Mouse (Mus musculus): ENCODE data around the gene Itpr1. TPM values are rescaled to one million over a fixed set of nuclear protein-coding genes. Genes with fewer than 3 reads are reported as not detected.

Itpr1 gene
- total RNA-seq, 2 experiments from 2014 or later, result 17.0 to 18.8 TPM

DNA sequence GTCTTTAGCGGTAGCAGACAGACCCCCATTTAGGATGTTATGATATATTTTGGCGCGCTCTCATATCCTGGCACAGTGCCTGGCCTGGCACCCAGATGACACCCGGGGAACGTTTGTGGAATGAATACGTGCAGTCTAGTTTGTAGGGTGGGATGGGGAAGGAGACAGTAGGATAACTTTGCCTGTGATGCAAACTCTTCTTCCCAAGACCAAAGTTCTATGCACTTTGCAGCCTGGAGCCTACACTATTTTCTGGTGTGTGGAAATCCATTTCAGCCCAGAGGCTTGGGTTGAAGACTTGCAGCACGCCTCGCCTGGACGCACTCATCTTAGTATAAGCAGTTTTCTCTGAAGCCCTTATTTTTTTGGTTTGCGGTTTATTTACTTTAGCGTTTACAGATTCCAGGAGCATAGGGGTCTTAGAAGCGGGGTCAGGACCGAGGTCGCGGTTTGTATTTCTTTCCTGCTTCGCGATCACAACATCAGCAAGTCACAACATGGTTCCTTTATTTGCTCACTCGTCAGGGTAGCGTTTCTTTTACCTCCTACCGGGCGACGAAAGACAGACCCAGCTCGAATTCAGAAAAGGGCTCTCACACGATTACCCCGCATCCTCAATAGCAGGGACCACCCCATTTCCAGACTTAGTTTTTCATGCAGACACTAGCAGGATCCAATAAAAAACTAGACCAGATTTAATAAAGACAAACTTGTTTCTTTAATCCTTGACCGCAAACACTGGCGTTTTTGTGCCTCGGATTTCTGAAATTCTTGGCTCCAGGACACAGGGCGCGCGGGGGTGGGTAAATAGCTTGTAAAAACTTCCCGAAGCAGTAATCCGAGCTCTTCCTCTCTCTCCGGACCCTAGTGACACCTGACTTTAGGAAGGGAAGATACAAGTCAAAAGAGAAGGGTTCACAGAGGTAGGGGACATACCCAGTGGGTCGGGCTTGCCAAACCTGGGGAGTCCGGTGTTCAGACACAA is 708 bp upstream of the Itpr1 start:
- intact Hi-C loops (cut with DNase I; ENCODE audit: low total_unique reads), result no loop called here
- DNase-seq, result no peak

DNA sequence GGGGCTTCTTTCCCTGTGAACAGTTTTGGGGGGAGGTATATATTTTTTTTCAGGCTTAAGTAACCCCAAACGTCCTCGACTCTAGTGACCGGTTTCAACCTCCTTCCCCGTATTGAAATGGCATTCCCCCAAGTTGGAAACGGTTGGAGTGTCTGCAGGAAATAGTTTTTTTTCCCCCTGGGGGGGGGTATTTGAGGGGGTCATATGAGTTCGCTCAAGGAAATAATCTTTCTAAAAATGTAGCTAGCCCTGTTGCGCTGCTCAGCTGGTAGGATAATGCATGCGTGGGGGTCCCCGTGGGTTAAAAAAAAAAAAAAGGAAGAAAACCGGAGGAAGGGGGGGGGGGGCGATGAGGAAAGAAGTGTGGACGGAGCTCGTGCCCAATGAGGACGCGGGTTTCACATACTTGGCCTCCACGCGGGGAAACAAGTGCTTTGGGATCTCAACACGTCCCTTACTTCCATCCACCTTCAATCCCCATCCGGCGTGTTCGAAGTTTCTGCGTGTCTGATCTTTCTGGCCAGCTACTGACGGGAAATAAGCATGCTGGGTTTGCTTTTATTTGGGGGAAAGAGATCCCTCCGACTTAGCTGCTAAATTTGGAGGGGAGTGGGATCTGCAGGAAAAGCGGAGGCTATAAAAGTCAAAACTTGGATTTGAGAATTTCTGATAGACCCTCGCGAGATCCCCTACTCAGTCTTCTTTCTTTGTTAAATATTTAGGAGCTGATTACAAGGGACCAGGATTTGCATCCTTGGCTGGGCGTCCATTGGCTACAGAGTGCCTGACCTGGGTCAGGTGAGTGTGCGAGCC is 791 bp downstream of the Itpr1 start:
- DNase-seq, result peak; percentile 13
- intact Hi-C loops (cut with DNase I; ENCODE audit: low total_unique reads), result no loop called here

DNA sequence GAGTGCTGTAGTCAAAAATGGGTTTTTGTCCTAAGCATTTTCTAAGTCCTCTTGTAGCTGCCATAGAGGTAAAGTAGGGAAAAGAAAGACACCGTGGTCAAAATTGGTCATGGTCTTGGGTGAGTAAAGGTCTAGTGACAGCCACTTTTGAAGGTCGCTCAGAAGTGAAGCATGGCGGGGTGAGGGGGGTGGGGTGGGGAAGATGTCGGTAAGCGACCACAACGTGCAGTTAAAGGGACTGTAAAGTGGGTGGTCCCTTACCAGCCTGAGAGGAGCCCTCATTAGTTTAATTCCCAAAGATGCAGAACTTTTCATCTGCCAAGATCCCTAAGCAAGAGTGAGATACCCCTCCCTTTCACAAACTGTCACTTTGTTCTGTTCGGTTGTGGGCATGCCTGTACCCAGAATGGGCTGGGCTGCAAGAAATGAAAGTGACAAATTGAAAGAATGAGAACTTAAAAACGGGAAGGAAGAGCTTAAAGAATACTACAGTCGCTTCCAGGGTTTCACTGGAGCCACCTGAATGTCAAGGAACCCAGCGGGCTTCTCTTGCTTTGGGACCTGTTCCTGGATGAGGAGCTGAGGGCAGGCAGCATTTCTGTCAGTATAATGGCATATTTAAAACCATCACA is 1.5 kb downstream of the Itpr1 start:
- no peak for DNase-seq
- intact Hi-C loops (cut with DNase I; ENCODE audit: low total_unique reads), result no loop called here

DNA sequence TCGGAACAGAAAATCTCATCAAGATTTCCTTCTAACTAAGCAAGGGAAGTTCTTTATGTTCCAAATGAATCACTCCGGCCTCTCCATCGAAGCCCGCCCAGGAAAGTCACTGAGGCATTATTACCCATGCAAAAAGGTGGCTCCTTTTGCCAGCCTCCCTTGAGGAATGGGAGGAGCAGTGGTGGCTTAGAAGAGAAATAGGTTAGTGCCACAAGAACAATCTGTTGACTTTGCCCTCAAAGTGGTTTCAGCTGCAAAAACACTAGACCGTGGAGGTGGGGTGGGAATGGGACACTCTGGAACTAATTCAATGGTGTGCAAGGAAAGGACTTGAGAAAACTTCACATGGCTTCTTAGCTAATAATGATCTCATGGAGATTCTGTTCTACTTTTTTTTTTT is 3.2 kb downstream of the Itpr1 start:
- DNase-seq, result no peak
- intact Hi-C loops (cut with DNase I; ENCODE audit: low total_unique reads), result no loop called here

DNA sequence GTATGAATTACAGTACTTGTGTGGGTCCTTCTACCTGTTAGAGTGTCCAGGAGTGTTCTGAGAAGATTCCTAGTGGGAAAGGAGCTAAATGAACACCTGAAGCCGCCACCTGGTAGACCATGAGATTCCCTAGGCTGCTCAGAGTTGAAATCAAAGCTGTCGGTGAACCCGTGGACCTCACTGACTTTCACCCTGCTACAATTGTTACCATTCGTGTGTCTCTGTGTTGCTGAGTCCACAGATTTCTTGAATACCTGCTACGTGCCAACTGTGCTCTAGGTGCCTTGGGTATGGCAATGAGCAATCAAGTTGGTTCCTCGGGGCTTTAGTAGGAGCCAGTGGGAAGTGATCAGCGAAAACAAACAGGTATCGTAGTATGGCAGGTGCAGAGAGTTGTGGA is 3.9 kb downstream of the Itpr1 start:
- no peak for DNase-seq
- intact Hi-C loops (cut with DNase I; ENCODE audit: low total_unique reads), result no loop called here

DNA sequence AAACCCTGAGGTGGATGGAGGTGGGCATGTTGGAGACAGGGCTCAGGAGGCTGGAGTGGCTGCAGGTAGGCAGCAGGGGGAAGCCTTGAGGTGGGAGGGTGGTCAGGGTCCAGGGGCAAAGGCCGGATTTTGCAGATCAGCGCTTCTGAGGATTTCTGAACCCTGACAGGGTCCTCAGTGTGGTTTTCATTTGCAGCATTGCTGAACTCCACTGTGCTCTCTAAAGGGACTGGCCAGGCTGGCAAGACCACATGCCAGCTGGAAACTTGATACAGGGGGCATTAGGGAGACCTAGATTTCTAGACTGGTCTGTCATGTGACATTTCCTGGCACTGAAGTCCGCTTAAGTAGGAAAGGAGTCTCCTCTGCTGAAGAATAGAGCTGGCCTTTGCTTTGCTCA is 5.1 kb downstream of the Itpr1 start:
- DNase-seq, result no peak
- intact Hi-C loops (cut with DNase I; ENCODE audit: low total_unique reads), result no loop called here

DNA sequence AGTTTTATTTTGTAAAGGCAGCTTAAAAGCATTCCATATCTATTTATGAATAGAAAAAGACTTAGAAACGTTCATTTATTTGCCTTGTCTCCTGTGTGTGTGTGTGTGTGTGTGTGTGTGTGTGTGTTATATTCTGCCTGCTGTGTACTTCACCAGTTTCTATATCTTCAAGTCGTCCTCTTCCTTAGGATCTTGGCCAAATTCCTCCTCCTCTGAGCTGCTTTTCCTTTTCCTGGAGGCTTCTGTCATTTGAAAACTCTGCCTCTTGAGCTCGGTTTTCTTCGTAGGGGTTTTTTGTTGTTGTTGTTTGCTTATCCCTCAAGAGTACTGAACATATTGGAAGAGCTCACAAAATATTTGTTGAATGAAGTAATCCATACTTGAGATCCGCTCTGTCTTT is 9.5 kb downstream of the Itpr1 start:
- no peak for DNase-seq
- intact Hi-C loops (cut with DNase I; ENCODE audit: low total_unique reads), result no loop called here

DNA sequence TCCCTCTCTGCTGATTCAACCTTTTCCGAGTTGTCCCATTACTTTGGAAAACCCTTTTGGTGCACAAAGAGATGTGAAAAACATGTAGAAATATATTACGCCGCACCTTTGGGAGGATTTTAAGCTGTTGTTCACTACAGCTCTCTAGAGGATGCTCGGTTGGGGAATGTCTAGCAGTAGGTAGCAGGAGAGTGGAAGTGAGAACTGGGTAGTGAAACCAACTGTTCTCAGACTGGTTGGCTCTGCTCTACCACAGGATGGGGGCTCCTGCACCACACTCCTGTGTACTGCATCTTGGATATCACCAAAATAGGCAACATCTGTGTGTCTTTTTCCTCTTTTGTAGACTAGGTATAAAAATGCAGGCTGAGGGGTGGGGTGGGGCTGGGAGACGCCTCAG is 10.0 kb downstream of the Itpr1 start:
- intact Hi-C loops (cut with DNase I; ENCODE audit: low total_unique reads), result no loop called here

DNA sequence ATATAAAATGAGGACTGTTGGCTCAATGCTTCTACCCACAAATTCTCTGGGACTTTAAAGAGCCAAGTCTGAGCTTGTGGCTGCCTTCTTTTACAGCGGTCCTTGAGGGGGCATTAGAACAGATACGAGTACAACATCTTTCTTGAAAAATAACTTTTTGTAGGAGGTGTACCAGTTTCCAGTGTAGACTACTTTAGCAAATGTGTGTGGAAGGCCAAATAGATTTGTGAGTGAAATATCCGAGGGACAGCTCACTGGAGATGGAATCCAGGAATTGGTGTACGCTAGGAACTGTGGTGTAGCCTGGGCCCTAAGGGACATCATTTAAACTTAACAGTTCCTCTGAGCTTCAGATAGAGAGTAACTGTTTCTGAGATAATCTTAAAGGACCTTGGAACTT is 11.5 kb downstream of the Itpr1 start:
- intact Hi-C loops (cut with DNase I; ENCODE audit: low total_unique reads), result no loop called here
- no peak for DNase-seq

More for the DNA sequence above, 10.0 kb downstream of the Itpr1 start:
- DNase-seq, result no peak

DNA sequence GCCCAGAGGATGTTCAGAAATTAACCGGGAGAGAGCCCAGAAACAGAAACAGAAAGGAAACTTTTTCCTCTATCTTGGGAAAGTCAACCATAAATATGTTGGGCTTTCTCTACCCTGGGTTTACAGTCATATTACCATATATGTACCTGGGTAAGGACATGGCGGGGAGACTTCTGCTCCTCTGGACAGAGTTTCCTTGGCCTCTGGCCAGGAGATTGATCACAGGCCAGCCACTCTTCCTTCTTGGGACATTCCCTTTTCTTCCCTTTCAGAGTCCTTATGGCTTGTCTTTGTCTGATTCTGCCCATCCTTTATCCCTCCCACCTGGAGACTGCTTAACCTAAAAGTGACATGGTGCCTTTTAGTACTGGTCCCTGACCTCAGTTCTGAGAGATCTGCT is 12.1 kb downstream of the Itpr1 start:
- intact Hi-C loops (cut with DNase I; ENCODE audit: low total_unique reads), result no loop called here
- no peak for DNase-seq

DNA sequence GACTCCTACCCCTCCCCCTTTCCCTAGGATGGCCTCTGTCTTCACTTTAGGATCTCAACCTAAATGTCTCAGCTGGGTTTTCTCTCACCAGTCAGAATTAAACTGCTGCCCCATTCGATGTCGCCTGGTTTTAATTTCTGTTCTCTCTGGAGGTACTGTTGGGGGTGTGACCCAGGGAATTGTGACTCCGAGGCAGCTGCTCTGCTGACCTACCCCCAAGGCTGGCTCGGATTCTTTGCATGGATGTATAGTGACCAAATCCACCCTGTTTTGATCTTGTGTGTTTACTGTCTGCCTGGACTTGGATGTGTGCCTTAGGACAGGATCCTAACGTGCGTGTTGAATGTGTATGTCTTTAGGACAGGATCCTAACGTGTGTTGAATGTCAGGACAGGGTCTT is 13.3 kb downstream of the Itpr1 start:
- DNase-seq, result no peak
- intact Hi-C loops (cut with DNase I; ENCODE audit: low total_unique reads), result no loop called here

DNA sequence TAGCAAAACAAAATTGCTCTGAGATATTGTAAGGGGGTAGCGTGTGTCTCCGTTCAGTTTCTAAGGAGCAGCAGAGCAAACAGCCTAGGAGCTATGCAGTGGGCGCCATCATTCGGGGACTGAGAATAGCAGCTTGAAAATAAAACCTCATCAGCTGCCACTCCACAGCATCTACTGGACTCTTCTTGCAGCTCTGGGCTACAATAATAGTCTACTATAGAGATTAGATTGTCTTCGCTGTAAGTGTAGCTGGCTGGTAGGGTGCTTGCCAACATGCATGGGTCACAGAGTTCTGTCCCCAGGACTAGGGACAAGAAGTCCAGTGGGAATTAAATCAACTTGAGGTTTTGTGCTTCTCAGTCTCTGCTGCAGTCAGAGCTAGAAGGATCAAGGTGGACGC is 14.6 kb downstream of the Itpr1 start:
- DNase-seq, result no peak
- intact Hi-C loops (cut with DNase I; ENCODE audit: low total_unique reads), result no loop called here

DNA sequence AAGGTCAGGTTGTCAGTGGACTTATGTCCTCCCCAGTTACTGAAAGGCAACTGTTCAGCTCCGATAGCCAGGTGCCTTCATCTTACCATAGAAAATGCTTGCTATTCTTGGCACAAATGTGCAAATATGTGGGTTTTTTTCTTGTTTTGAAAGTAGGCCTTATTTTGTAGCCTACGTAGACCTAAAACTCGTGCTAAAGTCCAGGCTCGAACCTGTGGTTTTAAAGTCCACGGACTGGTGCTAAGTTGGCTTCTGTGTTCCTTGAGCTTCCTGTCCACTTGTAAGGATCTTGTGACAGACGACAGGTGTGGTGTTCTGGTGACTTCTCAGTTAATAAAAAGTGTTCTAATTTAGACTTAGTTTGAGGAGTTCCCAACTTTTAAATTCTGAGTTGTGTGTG is 15.2 kb downstream of the Itpr1 start:
- no peak for DNase-seq
- intact Hi-C loops (cut with DNase I; ENCODE audit: low total_unique reads), result no loop called here

DNA sequence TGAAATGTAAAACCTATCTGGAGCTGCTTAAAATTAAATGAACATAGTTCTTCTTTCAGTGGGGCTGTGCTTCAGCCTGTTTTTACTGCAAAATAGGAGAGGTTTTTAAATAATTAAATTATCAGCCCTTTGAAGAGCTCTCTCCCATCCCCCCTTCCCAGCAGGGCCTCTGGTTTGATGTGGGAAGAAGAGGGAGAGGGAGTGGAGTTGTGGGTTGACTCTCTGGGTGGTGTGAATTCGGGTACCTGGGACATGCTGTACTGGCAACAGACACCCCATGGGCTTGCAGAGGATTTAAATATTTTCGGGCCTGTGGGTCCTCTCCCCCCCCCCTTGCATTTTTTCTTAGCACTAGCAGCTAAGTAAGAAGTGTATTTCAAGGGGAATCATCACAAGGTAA is 15.7 kb downstream of the Itpr1 start:
- intact Hi-C loops (cut with DNase I; ENCODE audit: low total_unique reads), result no loop called here
- no peak for DNase-seq

DNA sequence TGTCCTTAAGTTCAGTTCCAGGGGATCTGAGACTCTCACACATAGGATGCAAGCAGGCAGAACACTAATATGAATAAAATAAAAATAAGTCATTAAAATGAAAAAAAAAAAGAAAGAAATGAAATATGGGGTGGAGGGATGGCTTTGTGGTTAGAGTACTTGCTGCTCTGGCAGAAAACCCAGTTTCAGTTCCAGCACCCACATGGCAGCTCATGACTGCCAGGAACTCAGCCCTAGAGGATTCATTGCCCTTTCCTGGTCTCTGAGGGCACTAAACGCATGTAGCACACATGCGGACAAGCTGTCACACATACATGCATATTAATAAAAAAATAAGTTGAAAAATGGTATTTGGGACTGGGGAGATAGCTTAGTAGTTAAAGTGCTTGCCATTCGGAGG is 17.7 kb downstream of the Itpr1 start:
- intact Hi-C loops (cut with DNase I; ENCODE audit: low total_unique reads), result no loop called here
- no peak for DNase-seq

DNA sequence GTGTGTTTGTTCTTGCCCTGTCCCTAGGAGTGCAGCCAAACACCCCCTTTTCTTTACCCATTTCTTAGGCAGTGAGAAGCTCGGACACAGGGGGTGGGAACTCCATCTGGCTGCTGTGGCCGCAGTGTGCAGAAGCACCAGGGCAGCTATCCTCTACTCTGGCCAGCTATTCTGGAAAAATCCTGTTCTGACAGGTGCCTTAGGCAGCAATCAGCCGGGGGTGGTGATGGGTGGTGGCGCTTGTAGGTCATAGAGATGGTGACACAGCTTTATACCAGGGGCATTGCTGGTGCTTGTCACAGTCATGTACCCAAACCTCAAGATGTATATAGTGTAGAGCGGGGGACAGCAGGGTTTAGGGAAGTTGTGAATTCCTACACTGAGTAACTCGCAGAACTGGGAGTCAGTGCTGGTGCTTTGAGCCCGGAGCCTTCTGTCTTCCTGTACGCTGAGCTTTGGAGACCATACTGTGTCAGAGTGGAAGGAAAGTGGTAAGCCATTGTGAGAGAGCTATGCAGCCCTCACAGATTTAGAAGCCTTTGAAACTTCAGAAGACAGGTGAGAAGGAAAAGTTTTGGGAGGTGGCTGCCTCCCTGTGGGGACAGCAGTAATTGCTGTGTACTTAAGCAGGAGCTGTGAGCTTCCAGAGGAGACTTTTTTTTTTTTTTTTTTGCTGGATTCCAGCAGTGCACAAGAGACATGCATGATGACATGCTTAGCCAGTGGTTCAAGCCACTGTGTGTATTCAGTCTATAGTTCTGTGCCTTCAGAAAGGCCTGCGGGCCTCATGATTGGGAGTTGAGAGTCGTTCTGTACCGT is 19.2 kb downstream of the Itpr1 start:
- intact Hi-C loops (cut with DNase I; ENCODE audit: low total_unique reads), result no loop called here
- no peak for DNase-seq

DNA sequence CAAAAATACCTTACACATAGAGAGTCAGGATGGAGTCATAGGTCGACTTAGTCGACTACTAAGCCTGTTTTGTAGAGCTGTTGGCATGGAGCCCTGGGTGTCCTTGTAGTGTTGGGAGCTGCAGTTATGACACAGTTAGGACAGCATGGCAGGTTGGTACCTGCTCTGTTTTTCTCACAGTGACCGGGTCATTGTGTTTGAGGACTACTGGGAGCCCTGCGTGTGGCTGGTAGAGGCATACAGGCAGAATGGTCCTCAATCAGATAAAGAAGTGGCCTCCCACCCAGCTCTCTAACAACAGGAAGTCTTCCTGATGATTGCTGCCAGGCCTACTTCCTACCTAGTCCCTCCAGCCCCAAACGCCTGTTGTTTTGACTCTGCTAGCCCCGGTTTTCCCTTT is 20.2 kb downstream of the Itpr1 start:
- peak; percentile 18 for DNase-seq
- intact Hi-C loops (cut with DNase I; ENCODE audit: low total_unique reads), result no loop called here

DNA sequence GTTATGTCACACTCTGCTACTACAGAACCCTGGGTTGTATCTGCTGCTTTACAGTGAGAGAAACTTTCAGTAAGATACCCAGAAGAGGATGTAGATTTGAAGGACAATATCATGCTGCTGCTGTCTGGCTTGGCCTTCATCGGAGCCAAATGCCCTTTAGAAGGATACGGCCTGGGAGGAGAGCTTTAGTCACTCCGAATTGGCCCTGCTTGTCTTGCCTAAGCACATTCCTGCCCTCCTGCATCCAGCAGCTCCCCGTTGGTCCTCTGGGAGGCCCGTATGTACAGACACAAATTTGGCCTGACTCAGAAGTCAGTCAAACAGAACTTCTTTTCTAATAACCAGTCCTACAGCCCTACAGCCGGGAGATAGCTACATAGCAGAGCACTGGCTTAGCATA is 21.6 kb downstream of the Itpr1 start:
- DNase-seq, result no peak
- intact Hi-C loops (cut with DNase I; ENCODE audit: low total_unique reads), result no loop called here

DNA sequence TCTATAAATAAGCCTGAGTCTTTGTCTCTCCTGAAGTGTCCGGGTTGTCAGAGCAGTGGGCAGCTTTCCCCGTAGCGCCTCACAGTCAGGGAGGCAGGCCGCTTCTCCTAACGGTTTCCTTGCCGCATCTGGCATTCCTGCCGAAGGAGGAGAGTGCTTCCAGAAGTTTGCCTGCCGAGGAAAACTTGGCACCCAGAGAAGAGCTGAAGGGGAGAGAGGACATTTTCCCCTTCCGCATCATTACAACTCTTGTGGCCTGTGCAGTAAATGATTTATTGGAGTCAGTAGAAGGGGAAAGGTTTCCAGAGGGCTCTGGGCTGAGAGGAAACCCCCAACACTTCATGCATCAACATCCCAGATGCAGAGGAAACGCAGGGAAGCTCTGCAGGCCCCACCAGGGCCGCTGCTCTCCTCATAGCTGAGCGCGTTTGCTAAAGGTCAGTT is 22.8 kb downstream of the Itpr1 start:
- intact Hi-C loops (cut with DNase I; ENCODE audit: low total_unique reads), result no loop called here
- peak; percentile 28 for DNase-seq

Measured in gastrocnemius, postnatal 14 days (tissue).